Mouse (Mus musculus): ENCODE measurements around the gene Atg4d. TPM values are rescaled to one million over a fixed set of nuclear protein-coding genes. Genes with fewer than 3 reads are reported as not detected.

Gene Atg4d
- polyA plus RNA-seq, 1 experiment: 40.3 TPM

GRCm38 (mm10) chr9:21324269-21324668 lies 59.2 kb downstream of the Atg4d start:
- no peak for TF ChIP-seq POLR2A (IDR thresholded peaks at IDR 0.05; ENCODE audit: extremely low read depth, insufficient read depth, low read length)
- TF ChIP-seq CTCF (IDR thresholded peaks at IDR 0.05; ENCODE audit: extremely low read depth, insufficient read depth, low read length): no peak
- no peaks in the 10 kb centered on the region for H3K4me1 ChIP-seq (ENCODE audit: control insufficient read depth, insufficient read depth, low read length)
- H3K27ac ChIP-seq (ENCODE audit: insufficient read depth, low read length): no peak overlapping the region
- H3K4me3 ChIP-seq (ENCODE audit: insufficient read depth, low read length): no peak overlapping the region

Other genes starting within 250 kb of the Atg4d start
- gene Icam1, start 249.3 kb upstream of the Atg4d start, polyA plus RNA-seq (2012; rRNA removed): 2.8 and 3.6 TPM in 2 replicates
- 1.7 and 2.3 TPM in 2 replicates for gene Icam4, start 235.9 kb upstream of the Atg4d start, polyA plus RNA-seq (2012; rRNA removed)
- 176 and 200 TPM in 2 replicates for gene Icam5, start 233.2 kb upstream of the Atg4d start, polyA plus RNA-seq (2012; rRNA removed)
- 1.8 and 2.1 TPM in 2 replicates for gene Zglp1, start 198.2 kb upstream of the Atg4d start, polyA plus RNA-seq (2012; rRNA removed)
- 2.4 and 2.7 TPM in 2 replicates for gene Gm49373, start 192.2 kb upstream of the Atg4d start, polyA plus RNA-seq (2012; rRNA removed)
- 157 and 160 TPM in 2 replicates for gene Fdx1l, start 191.7 kb upstream of the Atg4d start, polyA plus RNA-seq (2012; rRNA removed)
- 2.3 and 3.0 TPM in 2 replicates for gene Gm38431, start 173.3 kb upstream of the Atg4d start, polyA plus RNA-seq (2012; rRNA removed)
- gene Raver1, start 173.3 kb upstream of the Atg4d start, polyA plus RNA-seq (2012; rRNA removed): 24.3 and 26.1 TPM in 2 replicates
- 16.4 and 18.6 TPM in 2 replicates for gene Tyk2, start 134.1 kb upstream of the Atg4d start, polyA plus RNA-seq (2012; rRNA removed)
- gene Cdc37, start 115.3 kb upstream of the Atg4d start, polyA plus RNA-seq (2012; rRNA removed): 158 and 168 TPM in 2 replicates
- 77.0 and 80.1 TPM in 2 replicates for gene Pde4a, start 99.6 kb upstream of the Atg4d start, polyA plus RNA-seq (2012; rRNA removed)
- 62.3 and 65.9 TPM in 2 replicates for gene Keap1, start 25.9 kb upstream of the Atg4d start, polyA plus RNA-seq (2012; rRNA removed)
- 20.8 and 24.3 TPM in 2 replicates for gene S1pr5, start 16.9 kb upstream of the Atg4d start, polyA plus RNA-seq (2012; rRNA removed)
- 42.6 and 47.2 TPM in 2 replicates for gene Kri1, start 22.7 kb downstream of the Atg4d start, polyA plus RNA-seq (2012; rRNA removed)
- gene Cdkn2d, start 26.1 kb downstream of the Atg4d start, polyA plus RNA-seq (2012; rRNA removed): 74.1 and 76.9 TPM in 2 replicates
- 2.4 and 2.5 TPM in 2 replicates for gene Ap1m2, start 47.0 kb downstream of the Atg4d start, polyA plus RNA-seq (2012; rRNA removed)
- gene Slc44a2, start 55.4 kb downstream of the Atg4d start, polyA plus RNA-seq (2012; rRNA removed): 54.1 and 55.3 TPM in 2 replicates
- 71.3 and 76.2 TPM in 2 replicates for gene Ilf3, start 102.6 kb downstream of the Atg4d start, polyA plus RNA-seq (2012; rRNA removed)
- gene Qtrt1, start 146.5 kb downstream of the Atg4d start, polyA plus RNA-seq (2012; rRNA removed): 42.5 and 43.8 TPM in 2 replicates
- gene Dnm2, start 159.6 kb downstream of the Atg4d start, polyA plus RNA-seq (2012; rRNA removed): 60.8 and 67.9 TPM in 2 replicates
- 25.0 and 25.5 TPM in 2 replicates for gene Tmed1, start 245.0 kb downstream of the Atg4d start, polyA plus RNA-seq (2012; rRNA removed)